Mouse (Mus musculus): Measurements from ENCODE around the gene Crhr2. TPM values are rescaled to one million over a fixed set of nuclear protein-coding genes. Genes with fewer than 3 reads are reported as not detected.
A peak's percentile ranks its signal among the peaks of the same experiment; 100 is the strongest.

Crhr2 gene
- polyA plus RNA-seq, 1 experiment = 2.1 TPM

DNA sequence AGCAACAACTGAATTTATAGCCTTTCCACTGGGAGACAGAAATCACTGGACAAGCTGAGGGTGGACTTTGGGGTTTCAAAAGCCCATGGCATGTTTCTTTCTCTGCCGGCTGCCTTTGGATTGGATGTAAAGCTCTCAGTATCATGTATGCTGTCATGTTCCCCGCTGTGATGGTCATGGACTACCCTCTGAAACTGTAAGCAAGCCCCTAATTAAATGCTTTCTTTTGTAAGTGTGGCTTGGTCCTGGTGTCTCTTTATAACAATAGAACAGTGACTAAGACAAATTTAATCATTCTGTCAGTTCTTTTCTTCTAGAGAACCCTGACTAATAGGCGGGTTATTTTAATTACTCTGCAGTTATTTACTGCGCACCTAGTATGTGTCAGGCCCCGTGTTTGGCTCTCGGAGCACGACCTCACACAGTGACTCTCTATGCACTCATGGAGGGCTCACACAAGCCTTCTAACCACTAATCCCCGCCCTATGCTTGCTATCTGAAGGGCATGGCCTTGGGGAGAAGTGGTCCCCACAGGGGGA lies 30.3 kb upstream of the Crhr2 start:
- no peak for TF ChIP-seq POLR2A (IDR thresholded peaks at IDR 0.05; ENCODE audit: borderline replicate concordance, extremely low read depth, insufficient read depth, insufficient read length, poor library complexity, severe bottlenecking)
- DNase-seq (ENCODE audit: low read depth) = no peak

DNA sequence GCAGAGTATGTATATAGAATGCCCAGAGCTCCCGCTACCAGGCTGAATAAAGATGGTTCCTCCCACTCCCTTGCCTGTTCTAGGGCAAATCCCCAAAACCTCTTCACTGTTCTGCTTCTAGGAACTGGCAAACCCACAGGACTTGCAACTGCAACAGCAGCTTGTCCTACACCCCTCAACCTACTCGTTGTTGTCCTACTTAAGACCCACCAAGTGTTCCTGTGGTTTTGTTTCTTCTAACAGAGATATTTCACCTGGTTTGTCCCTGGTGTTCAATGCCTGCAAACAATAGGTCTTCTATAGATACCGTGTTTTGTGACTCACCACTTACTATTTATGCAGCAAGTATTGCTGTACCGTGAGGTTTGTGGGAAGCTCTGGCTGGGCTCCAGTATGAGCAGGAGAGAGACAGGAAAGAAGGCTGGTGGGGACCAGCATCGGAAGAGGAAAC lies 28.5 kb upstream of the Crhr2 start:
- TF ChIP-seq POLR2A (IDR thresholded peaks at IDR 0.05; ENCODE audit: borderline replicate concordance, extremely low read depth, insufficient read depth, insufficient read length, poor library complexity, severe bottlenecking) (no peak), CTCF (IDR thresholded peaks at IDR 0.05; ENCODE audit: borderline replicate concordance, extremely low read depth, insufficient read depth, insufficient read length) (no peak)
- DNase-seq (ENCODE audit: low read depth) = no peak

DNA sequence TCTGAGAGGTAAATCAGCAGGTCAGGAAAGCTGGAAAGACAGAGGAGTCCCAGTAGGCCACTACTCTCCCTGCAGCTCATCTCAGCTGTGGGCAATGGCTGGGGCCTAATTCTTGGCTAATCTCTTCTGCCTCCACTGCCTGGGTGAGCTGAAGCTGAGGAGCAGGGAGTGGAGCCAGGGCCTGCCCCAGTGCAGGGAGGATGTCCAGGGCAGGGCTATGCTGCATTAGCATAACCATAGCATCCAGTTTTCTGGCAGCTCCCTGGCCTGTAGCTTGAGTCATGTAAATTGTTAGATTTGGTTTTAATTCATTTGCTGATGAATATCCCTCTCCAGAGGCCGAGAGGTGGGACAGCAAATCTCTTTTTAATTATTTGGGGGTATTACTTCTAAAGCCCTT lies 26.4 kb upstream of the Crhr2 start:
- no peak for TF ChIP-seq CTCF (IDR thresholded peaks at IDR 0.05; ENCODE audit: borderline replicate concordance, extremely low read depth, insufficient read depth, insufficient read length)
- TF ChIP-seq POLR2A (IDR thresholded peaks at IDR 0.05; ENCODE audit: borderline replicate concordance, extremely low read depth, insufficient read depth, insufficient read length, poor library complexity, severe bottlenecking) = no peak
- peak; percentile 31 for DNase-seq (ENCODE audit: low read depth)

DNA sequence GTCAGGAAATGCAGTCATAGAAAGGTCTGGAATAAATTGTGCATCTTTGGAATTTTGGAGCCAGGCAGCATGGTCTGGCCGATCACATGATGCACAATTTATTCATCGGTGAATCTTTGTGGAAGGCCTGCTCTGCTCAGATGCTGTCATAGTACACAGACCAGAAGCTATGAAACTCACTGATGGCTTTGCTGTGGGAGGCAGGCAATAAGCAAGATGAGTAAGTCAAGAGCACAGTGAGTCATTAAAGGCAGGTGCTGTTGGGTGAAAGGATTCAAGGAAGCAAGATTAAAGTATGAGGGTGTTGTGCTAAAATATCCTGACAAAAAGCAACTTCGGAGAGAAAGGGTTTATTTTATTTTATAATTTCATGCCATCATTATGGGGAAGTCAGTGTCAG lies 19.4 kb upstream of the Crhr2 start:
- TF ChIP-seq CTCF (IDR thresholded peaks at IDR 0.05; ENCODE audit: borderline replicate concordance, extremely low read depth, insufficient read depth, insufficient read length) (no peak), POLR2A (IDR thresholded peaks at IDR 0.05; ENCODE audit: borderline replicate concordance, extremely low read depth, insufficient read depth, insufficient read length, poor library complexity, severe bottlenecking) (no peak)
- DNase-seq (ENCODE audit: low read depth) = no peak

DNA sequence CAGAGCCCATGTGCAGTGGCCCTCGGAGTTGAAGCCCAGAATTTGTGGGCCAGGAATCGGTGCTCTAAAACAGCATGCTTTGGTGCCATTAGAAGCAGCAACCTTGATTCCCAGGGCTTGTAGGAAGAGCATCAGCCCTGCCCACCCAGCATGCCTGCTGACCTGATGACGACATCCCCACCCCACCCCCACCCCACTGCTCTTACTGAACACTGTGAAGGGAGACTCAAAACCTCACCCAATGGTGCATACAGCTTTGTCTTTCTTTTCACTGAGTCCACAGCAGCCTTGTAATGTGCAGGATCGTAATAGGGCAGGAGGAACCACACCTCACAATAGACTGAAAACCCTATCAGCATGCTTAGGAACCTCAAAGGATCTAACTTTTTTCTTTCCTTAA lies 13.3 kb upstream of the Crhr2 start:
- peak; percentile 31 for DNase-seq (ENCODE audit: low read depth)
- TF ChIP-seq POLR2A (IDR thresholded peaks at IDR 0.05; ENCODE audit: borderline replicate concordance, extremely low read depth, insufficient read depth, insufficient read length, poor library complexity, severe bottlenecking) = no peak
- no peak for TF ChIP-seq CTCF (IDR thresholded peaks at IDR 0.05; ENCODE audit: borderline replicate concordance, extremely low read depth, insufficient read depth, insufficient read length)

DNA sequence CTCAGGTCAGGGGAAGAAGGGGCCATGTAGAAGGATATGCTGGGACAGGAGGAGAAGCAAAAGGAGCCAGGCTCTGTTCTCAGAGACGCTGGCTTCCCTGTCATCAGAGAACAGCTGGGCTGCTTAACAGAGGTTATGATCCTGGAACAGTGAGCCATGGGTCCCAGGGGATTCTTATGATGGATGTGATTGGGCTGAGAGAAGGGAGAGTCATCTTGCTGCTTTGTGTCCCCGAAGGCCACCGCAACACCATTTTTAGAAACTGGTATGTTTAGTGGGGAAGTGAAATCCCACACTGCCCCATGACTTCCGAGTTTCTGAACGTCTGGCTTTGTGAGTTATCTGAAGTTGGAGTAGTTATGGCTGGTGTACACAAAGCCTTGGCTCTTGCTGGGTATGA lies 12.5 kb upstream of the Crhr2 start:
- DNase-seq (ENCODE audit: low read depth) = no peak
- TF ChIP-seq CTCF (IDR thresholded peaks at IDR 0.05; ENCODE audit: borderline replicate concordance, extremely low read depth, insufficient read depth, insufficient read length) (no peak), POLR2A (IDR thresholded peaks at IDR 0.05; ENCODE audit: borderline replicate concordance, extremely low read depth, insufficient read depth, insufficient read length, poor library complexity, severe bottlenecking) (no peak)

DNA sequence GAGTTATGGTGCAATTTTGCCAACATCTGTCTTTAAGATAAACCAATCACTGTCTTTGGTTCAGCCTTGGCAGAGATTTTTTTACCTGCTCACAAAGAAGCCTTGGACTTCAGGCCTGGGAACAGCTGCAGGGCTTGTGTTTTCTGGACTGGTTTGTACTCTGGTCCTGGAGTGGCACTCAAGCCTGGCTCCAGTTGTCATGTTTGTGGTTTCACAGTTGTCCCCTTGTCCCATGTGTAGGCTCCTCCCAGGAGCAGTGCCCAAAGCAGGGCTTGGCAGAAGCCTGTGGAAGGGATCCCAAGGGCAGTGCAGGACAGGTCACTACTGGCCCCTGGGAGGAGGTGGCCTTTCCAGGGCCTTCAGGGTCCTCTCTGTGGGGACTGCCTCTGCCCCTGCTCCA lies 5.5 kb upstream of the Crhr2 start:
- DNase-seq (ENCODE audit: low read depth) = no peak
- TF ChIP-seq POLR2A (IDR thresholded peaks at IDR 0.05; ENCODE audit: borderline replicate concordance, extremely low read depth, insufficient read depth, insufficient read length, poor library complexity, severe bottlenecking) (no peak), CTCF (IDR thresholded peaks at IDR 0.05; ENCODE audit: borderline replicate concordance, extremely low read depth, insufficient read depth, insufficient read length) (no peak)

DNA sequence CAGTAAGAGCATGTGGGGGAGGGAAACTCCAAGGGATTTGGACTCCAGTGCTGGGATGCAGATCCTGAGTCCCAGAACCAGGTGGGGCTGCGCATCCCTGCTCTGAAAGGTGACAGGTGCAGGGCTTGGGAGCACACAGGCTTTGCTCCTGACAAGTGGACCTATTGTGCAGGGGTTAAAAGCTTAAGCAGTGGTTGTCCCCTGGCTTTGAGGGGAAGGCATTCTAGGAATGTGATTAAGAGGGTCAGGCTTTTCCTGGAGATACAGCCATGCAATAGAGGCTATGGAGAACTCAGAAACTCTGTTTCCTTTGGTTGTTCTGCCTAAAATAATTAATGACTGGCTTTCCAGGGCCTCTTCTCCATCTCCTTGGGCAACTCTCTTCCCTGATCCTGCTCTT lies 609 bp upstream of the Crhr2 start:
- DNase-seq (ENCODE audit: low read depth) = no peak
- TF ChIP-seq CTCF (IDR thresholded peaks at IDR 0.05; ENCODE audit: borderline replicate concordance, extremely low read depth, insufficient read depth, insufficient read length) = no peak
- TF ChIP-seq POLR2A (IDR thresholded peaks at IDR 0.05; ENCODE audit: borderline replicate concordance, extremely low read depth, insufficient read depth, insufficient read length, poor library complexity, severe bottlenecking) = no peak

DNA sequence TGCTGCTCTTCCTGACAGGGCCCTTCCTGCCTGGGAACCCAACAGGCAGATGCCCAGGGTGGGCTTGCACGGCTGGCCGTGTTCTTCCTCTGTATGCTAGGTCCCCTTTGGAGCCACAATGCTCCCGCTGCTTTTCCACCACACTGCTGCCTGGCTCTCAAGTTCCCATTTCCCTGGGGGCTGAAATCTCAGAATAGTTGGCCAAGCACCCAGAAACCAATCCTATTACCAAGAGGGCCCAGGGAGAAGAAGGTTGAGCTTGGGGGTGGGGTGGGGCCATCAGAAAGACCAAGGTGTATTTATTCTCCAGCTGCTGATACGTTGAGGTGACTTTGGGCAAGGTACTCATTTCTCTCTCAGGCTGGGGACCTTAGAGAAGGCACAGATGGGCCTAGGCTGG lies 1.5 kb downstream of the Crhr2 start:
- TF ChIP-seq POLR2A (IDR thresholded peaks at IDR 0.05; ENCODE audit: borderline replicate concordance, extremely low read depth, insufficient read depth, insufficient read length, poor library complexity, severe bottlenecking) (no peak), CTCF (IDR thresholded peaks at IDR 0.05; ENCODE audit: borderline replicate concordance, extremely low read depth, insufficient read depth, insufficient read length) (no peak)
- no peak for DNase-seq (ENCODE audit: low read depth)

DNA sequence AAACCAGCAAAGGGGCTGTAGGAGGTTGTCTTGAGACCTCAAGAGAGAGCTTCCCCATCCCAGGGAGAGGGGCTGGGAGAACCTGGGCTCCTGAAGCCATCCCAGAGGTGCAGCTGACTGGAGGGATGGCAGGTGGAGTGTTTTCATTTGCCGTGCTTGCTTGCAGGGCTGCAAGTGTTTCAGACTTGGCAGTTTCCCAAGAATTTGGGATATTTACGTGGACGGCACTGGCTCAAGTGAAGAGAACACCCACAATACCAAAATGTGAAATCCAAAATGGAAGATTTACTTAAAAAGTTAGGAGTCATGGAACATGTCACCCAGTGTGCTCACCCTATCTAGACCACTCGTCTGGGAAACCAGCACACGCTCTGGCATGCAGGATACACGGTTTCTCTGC lies 2.2 kb downstream of the Crhr2 start:
- TF ChIP-seq POLR2A (IDR thresholded peaks at IDR 0.05; ENCODE audit: borderline replicate concordance, extremely low read depth, insufficient read depth, insufficient read length, poor library complexity, severe bottlenecking) (no peak), CTCF (IDR thresholded peaks at IDR 0.05; ENCODE audit: borderline replicate concordance, extremely low read depth, insufficient read depth, insufficient read length) (no peak)
- DNase-seq (ENCODE audit: low read depth) = peak; percentile 31

DNA sequence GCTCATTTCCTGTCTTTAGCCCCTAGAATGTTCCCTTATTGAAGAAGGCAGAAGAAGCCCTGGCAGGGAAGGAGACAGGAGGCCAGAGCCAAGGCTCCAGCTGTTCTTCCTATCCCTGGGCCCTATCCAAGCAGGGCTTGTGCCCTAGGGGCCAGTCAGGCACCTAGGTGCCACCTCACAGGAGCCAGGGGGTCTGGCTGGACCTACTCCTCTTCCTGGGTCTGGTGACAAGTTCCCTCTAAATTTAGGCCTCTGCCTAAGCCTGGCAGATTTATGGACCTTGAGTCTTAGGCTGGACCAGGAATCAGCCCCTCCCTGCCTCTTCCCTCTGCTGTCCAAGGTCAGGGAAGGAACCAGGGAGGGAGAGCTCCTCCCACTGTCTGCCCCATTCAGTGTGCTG lies 4.4 kb downstream of the Crhr2 start:
- TF ChIP-seq POLR2A (IDR thresholded peaks at IDR 0.05; ENCODE audit: borderline replicate concordance, extremely low read depth, insufficient read depth, insufficient read length, poor library complexity, severe bottlenecking) = no peak
- no peak for TF ChIP-seq CTCF (IDR thresholded peaks at IDR 0.05; ENCODE audit: borderline replicate concordance, extremely low read depth, insufficient read depth, insufficient read length)
- DNase-seq (ENCODE audit: low read depth) = no peak

DNA sequence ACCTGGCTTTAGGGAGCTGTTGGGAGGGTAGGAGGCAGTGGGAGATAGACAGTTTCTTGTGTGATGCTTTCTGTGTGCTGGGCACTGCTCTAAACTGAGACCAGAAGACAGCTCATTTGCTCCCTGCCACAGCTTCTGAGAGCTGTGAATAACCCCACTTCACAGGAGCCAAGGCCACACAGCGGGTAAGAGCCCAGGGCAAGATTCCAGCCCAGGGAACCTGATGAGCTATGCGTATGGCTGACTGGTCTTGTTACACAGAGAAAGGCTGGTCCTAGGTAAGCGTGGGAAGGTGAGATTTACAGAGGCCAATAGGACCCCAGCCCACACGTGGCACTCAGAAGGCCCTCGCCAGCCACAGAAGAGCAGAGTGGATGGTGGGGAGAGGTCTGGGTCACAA lies 6.2 kb downstream of the Crhr2 start:
- DNase-seq (ENCODE audit: low read depth) = no peak
- TF ChIP-seq POLR2A (IDR thresholded peaks at IDR 0.05; ENCODE audit: borderline replicate concordance, extremely low read depth, insufficient read depth, insufficient read length, poor library complexity, severe bottlenecking) (no peak), CTCF (IDR thresholded peaks at IDR 0.05; ENCODE audit: borderline replicate concordance, extremely low read depth, insufficient read depth, insufficient read length) (no peak)
